Mouse (Mus musculus) ES-E14 (cell line): ENCODE results near the gene 4921524J17Rik.

Experiments used
- CHD2 ChIP-seq: IDR thresholded peaks from 2 replicates; pipeline ENCODE4 v1.6.1; 2014; ENCODE audit warnings: mild to moderate bottlenecking, low read depth, low read length, inconsistent platforms
- HCFC1 ChIP-seq: IDR thresholded peaks from 2 replicates; pipeline ENCODE4 v1.6.1; 2012; ENCODE audit warnings: low read length, inconsistent platforms, borderline replicate concordance; ENCODE audit not compliant: insufficient read depth
- MAFK ChIP-seq: IDR thresholded peaks from 2 replicates; pipeline ENCODE4 v1.6.1; 2014; ENCODE audit warnings: mild to moderate bottlenecking, low read depth, low read length, inconsistent platforms; ENCODE audit not compliant: insufficient read depth
- ZC3H11A ChIP-seq: IDR thresholded peaks from 2 replicates; pipeline ENCODE4 v1.6.1; 2012; ENCODE audit warnings: low read depth, mild to moderate bottlenecking, inconsistent platforms, low read length, borderline replicate concordance

- TF ChIP-seq ZC3H11A: no peak
- TF ChIP-seq HCFC1: no peak
- no peak for TF ChIP-seq CHD2
- no peak for TF ChIP-seq MAFK
Measured at GRCm38 (mm10) chr8:85395017-85395416, 37.6 kb downstream of the 4921524J17Rik start.
